Mouse (Mus musculus): ENCODE results near the gene Ugp2. TPM values are rescaled to one million over a fixed set of nuclear protein-coding genes. Genes with fewer than 3 reads are reported as not detected.
A peak's percentile ranks its signal among the peaks of the same experiment; 100 is the strongest.
"Not testable (repeated sequence)": the region's sequence is repeated elsewhere in the genome, so short reads cannot be mapped to it uniquely, and the experiment has no call there.

Gene Ugp2
- total RNA-seq, 2 experiments from 2014 or later, result 168 to 175 TPM

GRCm38 (mm10) chr11:21343490-21343889, 27.5 kb downstream of the Ugp2 start:
- no peak for DNase-seq
- intact Hi-C loops (cut with DNase I), result no loop called here

- intact Hi-C loops (cut with DNase I), result no loop called here
- no peak for DNase-seq
Observed at GRCm38 (mm10) chr11:21339088-21339487, 31.9 kb downstream of the Ugp2 start.

- no peak for DNase-seq
- intact Hi-C loops (cut with DNase I), result no loop called here
Observed at GRCm38 (mm10) chr11:21337855-21338254, 33.1 kb downstream of the Ugp2 start.

- intact Hi-C loops (cut with DNase I), result no loop called here
- DNase-seq, result no peak
Observed at GRCm38 (mm10) chr11:21332639-21333295, 38.2 kb downstream of the Ugp2 start.

GRCm38 (mm10) chr11:21328141-21328540, 42.9 kb downstream of the Ugp2 start:
- intact Hi-C loops (cut with DNase I), result no loop called here

GRCm38 (mm10) chr11:21327486-21327885, 43.5 kb downstream of the Ugp2 start:
- DNase-seq, result no peak
- intact Hi-C loops (cut with DNase I), result no loop called here

More at GRCm38 (mm10) chr11:21328141-21328540, 42.9 kb downstream of the Ugp2 start:
- DNase-seq, result no peak

GRCm38 (mm10) chr11:21326770-21327169, 44.2 kb downstream of the Ugp2 start:
- peak in 1 of 2 experiments; percentile 18 for DNase-seq
- intact Hi-C loops (cut with DNase I), result no loop called here

- no peak for DNase-seq
- intact Hi-C loops (cut with DNase I), result no loop called here
Observed at GRCm38 (mm10) chr11:21325781-21326180, 45.2 kb downstream of the Ugp2 start.

- DNase-seq, result no peak
- intact Hi-C loops (cut with DNase I), result no loop called here
Observed at GRCm38 (mm10) chr11:21322349-21322748, 48.7 kb downstream of the Ugp2 start.

- intact Hi-C loops (cut with DNase I), result no loop called here
- DNase-seq, result no peak
Observed at GRCm38 (mm10) chr11:21321577-21321976, 49.4 kb downstream of the Ugp2 start.

- intact Hi-C loops (cut with DNase I), result no loop called here
- peak; percentile 23 to 48 for DNase-seq
Observed at GRCm38 (mm10) chr11:21313922-21314657, 56.9 kb downstream of the Ugp2 start.

- intact Hi-C loops (cut with DNase I), result loop anchor here (5.0 kb wide), 1 partner anchor 148 kb away; no protein-coding TSS in a partner anchor
- no peak for DNase-seq
Observed at GRCm38 (mm10) chr11:21309516-21309915, 61.5 kb downstream of the Ugp2 start.

GRCm38 (mm10) chr11:21308119-21308518, 62.9 kb downstream of the Ugp2 start:
- intact Hi-C loops (cut with DNase I), result loop anchor here (5.0 kb wide), 1 partner anchor 149 kb away; no protein-coding TSS in a partner anchor
- DNase-seq, result peak; percentile 25 to 34

- intact Hi-C loops (cut with DNase I), result loop anchor here (5.0 kb wide), 1 partner anchor 150 kb away; no protein-coding TSS in a partner anchor
- DNase-seq, result no peak
Observed at GRCm38 (mm10) chr11:21307078-21307668, 63.8 kb downstream of the Ugp2 start.

- DNase-seq, result no peak
- intact Hi-C loops (cut with DNase I), result no loop called here
Observed at GRCm38 (mm10) chr11:21303619-21304018, 67.4 kb downstream of the Ugp2 start.

- no peak for DNase-seq
- intact Hi-C loops (cut with DNase I), result no loop called here
Observed at GRCm38 (mm10) chr11:21295486-21295885, 75.5 kb downstream of the Ugp2 start.

GRCm38 (mm10) chr11:21288153-21288552, 82.8 kb downstream of the Ugp2 start:
- intact Hi-C loops (cut with DNase I); DNase-seq: not testable (repeated sequence)

- DNase-seq, result no peak
- intact Hi-C loops (cut with DNase I), result no loop called here
Observed at GRCm38 (mm10) chr11:21286391-21286790, 84.6 kb downstream of the Ugp2 start.

- intact Hi-C loops (cut with DNase I), result no loop called here
- no peak for DNase-seq
Observed at GRCm38 (mm10) chr11:21276151-21276550, 94.8 kb downstream of the Ugp2 start.
